Mouse (Mus musculus) heart, embryonic 12.5 days (tissue): ENCODE results near the gene Ak2. TPM values are rescaled to one million over a fixed set of nuclear protein-coding genes. Genes with fewer than 3 reads are reported as not detected.
A peak's percentile ranks its signal among the peaks of the same experiment; 100 is the strongest.

Source experiments
- ATAC-seq: fragments of 200-750 bp; cut with Nextera tagmentation; 2 replicates; pipeline ENCODE4 v1.8.0; 2017; ENCODE audit warnings: moderate TSS enrichment, moderate library complexity; ENCODE audit not compliant: insufficient number of reproducible peaks, low FRiP score
- H3K27ac ChIP-seq: fragments of 300-500 bp; sonication (generic); 2 replicates; pipeline ENCODE4 v1.5.1; 2016; ENCODE audit warnings: mild to moderate bottlenecking, moderate library complexity; ENCODE audit not compliant: poor library complexity, severe bottlenecking
- H3K27me3 ChIP-seq: fragments of 300-500 bp; sonication (generic); replicated peaks from 2 replicates; pipeline ENCODE4 v1.6.1; 2016; ENCODE audit warnings: mild to moderate bottlenecking, moderate library complexity
- H3K36me3 ChIP-seq: fragments of 300-500 bp; sonication (generic); 2 replicates; pipeline ENCODE4 v1.6.1; 2016; ENCODE audit warnings: mild to moderate bottlenecking, moderate library complexity
- H3K4me1 ChIP-seq: fragments of 300-500 bp; sonication (generic); replicated peaks from 2 replicates; pipeline ENCODE4 v1.6.1; 2016; ENCODE audit warnings: mild to moderate bottlenecking
- H3K4me2 ChIP-seq: fragments of 300-500 bp; sonication (generic); 2 replicates; pipeline ENCODE4 v1.6.1; 2016; ENCODE audit warnings: mild to moderate bottlenecking, moderate library complexity
- H3K4me3 ChIP-seq: fragments of 300-500 bp; sonication (generic); 2 replicates; pipeline ENCODE4 v1.5.1; 2016; ENCODE audit warnings: mild to moderate bottlenecking
- H3K9ac ChIP-seq: fragments of 300-500 bp; sonication (generic); 2 replicates; pipeline ENCODE4 v1.6.1; 2016; ENCODE audit warnings: mild to moderate bottlenecking, moderate library complexity
- H3K9me3 ChIP-seq: fragments of 300-500 bp; sonication (generic); replicated peaks from 2 replicates; pipeline ENCODE4 v1.6.1; 2016; ENCODE audit warnings: mild to moderate bottlenecking, moderate library complexity
- WGBS: fragments of 180-500 bp; shearing (Covaris S2); methylation state at CpG from one replicate; pipeline ENCODE4 v1.1.7; 2016; 5-methylcytosine and 5-hydroxymethylcytosine counted together
- polyA plus RNA-seq: library from polyadenylated mRNA; unstranded; fragments of >200 nt; fragmentation: Nextera tagmentation; extraction: Ambion mirVana; gene quantifications from 2 replicates; pipeline ENCODE4 v1.2.1, GENCODE M21; 2016

The Ak2 gene
- polyA plus RNA-seq, 1 experiment from 2014 or later, result 167 TPM

- peaks cover 12% of the 10 kb centered on the region for H3K4me1 ChIP-seq
- H3K9ac ChIP-seq, result peak overlapping the region; percentile 90
- no peak for ATAC-seq
- no peaks in the 10 kb centered on the region for H3K9me3 ChIP-seq
- H3K36me3 ChIP-seq, result no peaks in the 10 kb centered on the region
- H3K4me2 ChIP-seq, result peak overlapping the region; percentile 100
- no peaks in the 10 kb centered on the region for H3K27me3 ChIP-seq
- peak overlapping the region; percentile 79; the same call in 1 of the 2 replicates for H3K27ac ChIP-seq
- WGBS, result 4% methylated on average over 13 of the region's 13 CpGs
- H3K4me3 ChIP-seq, result peak overlapping the region; percentile 78
These were observed 67.4 kb downstream of the Ak2 start for GRCm38 (mm10) chr4:129059125-129059551.

GRCm38 (mm10) chr4:129059922-129060321 lies 68.2 kb downstream of the Ak2 start:
- peak overlapping the region; percentile 78 for H3K4me3 ChIP-seq
- no peak for ATAC-seq
- no peaks in the 10 kb centered on the region for H3K36me3 ChIP-seq
- peak overlapping the region; percentile 100 for H3K4me2 ChIP-seq
- no peak overlapping the region for H3K9ac ChIP-seq
- no peak overlapping the region for H3K27ac ChIP-seq
- no peaks in the 10 kb centered on the region for H3K9me3 ChIP-seq
- H3K4me1 ChIP-seq, result peaks cover 12% of the 10 kb centered on the region
- WGBS, result 47% methylated on average over 4 of the region's 4 CpGs
- H3K27me3 ChIP-seq, result no peaks in the 10 kb centered on the region

Other genes with a start within 250 kb of the Ak2 start
- 0.09 TPM in 2 replicates for gene A3galt2, start 236.6 kb upstream of the Ak2 start, polyA plus RNA-seq
- 21.3 and 21.8 TPM in 2 replicates for gene Zfp362, start 185.9 kb upstream of the Ak2 start, polyA plus RNA-seq
- 5.0 and 6.1 TPM in 2 replicates for gene Trim62, start 108.4 kb upstream of the Ak2 start, polyA plus RNA-seq
- 6.8 and 7.4 TPM in 2 replicates for gene Azin2, start 29.5 kb upstream of the Ak2 start, polyA plus RNA-seq
- gene Rnf19b, start 66.3 kb downstream of the Ak2 start, polyA plus RNA-seq, result 8.1 and 8.2 TPM in 2 replicates
- 0.24 and 0.34 TPM in 2 replicates for gene Tmem54, start 113.6 kb downstream of the Ak2 start, polyA plus RNA-seq
- gene Hpca, start 130.1 kb downstream of the Ak2 start, polyA plus RNA-seq, result 0.27 and 0.50 TPM in 2 replicates
- gene Fndc5, start 145.0 kb downstream of the Ak2 start, polyA plus RNA-seq, result 6.9 and 7.8 TPM in 2 replicates
- 21.3 and 22.6 TPM in 2 replicates for gene S100pbp, start 197.8 kb downstream of the Ak2 start, polyA plus RNA-seq
- 49.3 and 55.8 TPM in 2 replicates for gene Yars, start 197.8 kb downstream of the Ak2 start, polyA plus RNA-seq